Mouse (Mus musculus) hindbrain, embryonic 15.5 days (tissue): ENCODE results near the gene Ncam2. TPM values are rescaled to one million over a fixed set of nuclear protein-coding genes. Genes with fewer than 3 reads are reported as not detected.

Experiments used
- ATAC-seq: fragments of 200-750 bp; cut with Nextera tagmentation; 2 replicates; pipeline ENCODE4 v1.8.0; 2017; ENCODE audit warnings: low read depth, moderate number of reproducible peaks, moderate TSS enrichment; ENCODE audit not compliant: low FRiP score
- H3K27ac ChIP-seq: fragments of 300-500 bp; sonication (generic); replicated peaks from 2 replicates; pipeline ENCODE4 v1.5.1; 2015; ENCODE audit warnings: mild to moderate bottlenecking, inconsistent platforms
- H3K27me3 ChIP-seq: fragments of 300-500 bp; sonication (generic); 2 replicates; pipeline ENCODE4 v1.6.1; 2015; ENCODE audit warnings: control low read depth, inconsistent platforms
- H3K36me3 ChIP-seq: fragments of 300-500 bp; sonication (generic); 2 replicates; pipeline ENCODE4 v1.6.1; 2015; ENCODE audit warnings: control low read depth, inconsistent platforms
- H3K4me1 ChIP-seq: fragments of 300-500 bp; sonication (generic); replicated peaks from 2 replicates; pipeline ENCODE4 v1.6.1; 2015; ENCODE audit warnings: control low read depth, inconsistent platforms
- H3K4me2 ChIP-seq: fragments of 300-500 bp; sonication (generic); 2 replicates; pipeline ENCODE4 v1.6.1; 2015; ENCODE audit warnings: moderate library complexity, mild to moderate bottlenecking, inconsistent platforms
- H3K4me3 ChIP-seq: fragments of 300-500 bp; sonication (generic); 2 replicates; pipeline ENCODE4 v1.5.1; 2015; ENCODE audit warnings: mild to moderate bottlenecking, inconsistent platforms
- H3K9ac ChIP-seq: fragments of 300-500 bp; sonication (generic); 2 replicates; pipeline ENCODE4 v1.6.1; 2015; ENCODE audit warnings: inconsistent platforms
- H3K9me3 ChIP-seq: fragments of 300-500 bp; sonication (generic); 2 replicates; pipeline ENCODE4 v1.6.1; 2016; ENCODE audit warnings: control low read depth, inconsistent platforms
- WGBS: fragments of 180-500 bp; shearing (Covaris S2); methylation state at CpG from one replicate; pipeline ENCODE4 v1.1.7; 2015; 5-methylcytosine and 5-hydroxymethylcytosine counted together
- polyA plus RNA-seq: library from polyadenylated mRNA; unstranded; fragments of >200 nt; fragmentation: Nextera tagmentation; extraction: Ambion mirVana; gene quantifications from 2 replicates; pipeline ENCODE4 v1.2.1, GENCODE M21; 2015

Gene Ncam2
- polyA plus RNA-seq, 1 experiment from 2014 or later: 25.7 TPM

GRCm38 (mm10) chr16:81309215-81309614 lies 108.7 kb downstream of the Ncam2 start:
- H3K9me3 ChIP-seq: no peaks in the 10 kb centered on the region
- H3K36me3 ChIP-seq: no peaks in the 10 kb centered on the region
- no peak for ATAC-seq
- H3K27ac ChIP-seq: no peak overlapping the region
- no peak overlapping the region for H3K4me3 ChIP-seq
- H3K27me3 ChIP-seq: no peaks in the 10 kb centered on the region
- H3K4me1 ChIP-seq: no peaks in the 10 kb centered on the region
- H3K4me2 ChIP-seq: no peak overlapping the region
- no peak overlapping the region for H3K9ac ChIP-seq
- 75% methylated on average over 3 of the region's 3 CpGs for WGBS

DNA sequence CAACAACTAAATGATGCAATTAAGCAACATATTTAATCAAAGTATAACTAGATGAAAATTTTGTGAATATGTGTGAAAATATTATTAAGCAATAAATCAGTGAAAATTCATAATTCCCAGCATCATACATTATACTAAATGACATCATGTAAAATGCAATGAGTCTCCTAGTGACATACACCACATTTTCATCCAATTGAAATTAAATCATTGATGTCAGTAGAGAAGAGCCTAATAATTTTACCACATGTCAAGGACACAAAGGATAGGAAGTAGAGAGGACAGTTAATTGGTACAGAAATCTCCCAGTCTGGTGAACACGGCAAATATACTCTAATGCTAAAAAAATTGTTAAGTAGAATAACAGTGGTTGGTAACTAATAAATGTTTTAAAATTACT lies 118.5 kb downstream of the Ncam2 start:
- WGBS: 65% methylated on average over 1 of the region's 1 CpGs
- ATAC-seq: no peak

DNA sequence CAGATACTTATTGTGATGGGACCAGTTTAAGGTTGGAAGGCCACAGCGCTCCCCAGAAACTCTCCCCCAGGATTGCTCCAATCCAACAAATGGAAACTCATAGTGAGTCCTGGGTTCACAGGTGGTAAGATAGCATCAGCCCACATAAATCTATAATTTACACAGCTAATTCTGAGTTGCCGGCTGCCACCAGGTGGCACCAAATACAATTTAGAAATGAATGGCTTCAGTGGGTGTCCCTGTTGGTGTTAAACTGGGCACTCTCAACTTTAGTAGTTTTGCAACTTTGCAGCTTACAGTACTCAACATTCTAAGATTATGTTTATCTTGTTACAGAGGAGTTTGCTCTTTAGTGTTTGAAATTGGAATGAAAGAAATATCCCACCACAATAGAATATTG lies 130.0 kb downstream of the Ncam2 start:
- Histone ChIP-seq H3K4me2 (no peak overlapping the region), H3K27ac (no peak overlapping the region), H3K9ac (no peak overlapping the region), H3K4me3 (no peak overlapping the region), H3K36me3 (no peaks in the 10 kb centered on the region), H3K27me3 (no peaks in the 10 kb centered on the region), H3K9me3 (no peaks in the 10 kb centered on the region), H3K4me1 (no peaks in the 10 kb centered on the region)
- 23% methylated on average over 2 of the region's 2 CpGs for WGBS
- no peak for ATAC-seq

More for the DNA sequence above, 118.5 kb downstream of the Ncam2 start:
- Histone ChIP-seq H3K9ac (no peak overlapping the region), H3K4me3 (no peak overlapping the region), H3K4me1 (no peaks in the 10 kb centered on the region), H3K36me3 (no peaks in the 10 kb centered on the region), H3K27me3 (no peaks in the 10 kb centered on the region), H3K9me3 (no peaks in the 10 kb centered on the region), H3K4me2 (no peak overlapping the region), H3K27ac (no peak overlapping the region)

DNA sequence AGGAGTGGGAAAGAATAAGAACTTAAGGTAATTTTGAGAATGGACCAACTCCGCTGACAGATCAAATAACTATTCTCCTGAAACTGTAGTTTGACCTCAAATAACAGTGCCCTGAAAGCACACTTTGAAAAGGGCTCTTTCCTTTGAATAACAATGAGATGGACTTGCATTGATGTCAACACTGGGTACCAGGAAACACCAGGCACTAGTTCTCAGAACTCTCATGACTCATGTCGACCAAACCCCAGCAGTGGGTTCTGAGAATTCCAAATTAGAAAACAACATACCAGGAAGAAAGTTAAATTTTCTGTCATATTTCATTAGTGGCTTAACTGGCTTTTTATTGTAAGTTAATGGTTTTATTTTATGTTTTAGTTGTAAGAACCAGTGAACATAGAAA lies 165.4 kb downstream of the Ncam2 start:
- Histone ChIP-seq H3K9me3 (no peaks in the 10 kb centered on the region), H3K4me2 (no peak overlapping the region), H3K4me3 (no peak overlapping the region), H3K27me3 (no peaks in the 10 kb centered on the region), H3K4me1 (no peaks in the 10 kb centered on the region), H3K27ac (no peak overlapping the region), H3K9ac (no peak overlapping the region), H3K36me3 (no peaks in the 10 kb centered on the region)
- 62% methylated on average over 2 of the region's 2 CpGs for WGBS
- ATAC-seq: no peak

GRCm38 (mm10) chr16:81374234-81374633 lies 173.7 kb downstream of the Ncam2 start:
- 89% methylated on average over 8 of the region's 8 CpGs for WGBS

GRCm38 (mm10) chr16:81380434-81380833 lies 179.9 kb downstream of the Ncam2 start:
- Histone ChIP-seq H3K9me3 (no peaks in the 10 kb centered on the region), H3K4me2 (no peak overlapping the region), H3K4me3 (no peak overlapping the region), H3K9ac (no peak overlapping the region), H3K27ac (no peak overlapping the region), H3K27me3 (no peaks in the 10 kb centered on the region), H3K4me1 (no peaks in the 10 kb centered on the region), H3K36me3 (no peaks in the 10 kb centered on the region)
- 81% methylated on average over 4 of the region's 4 CpGs for WGBS
- ATAC-seq: no peak

More at GRCm38 (mm10) chr16:81374234-81374633, 173.7 kb downstream of the Ncam2 start:
- Histone ChIP-seq H3K4me3 (no peak overlapping the region), H3K9ac (no peak overlapping the region), H3K27ac (no peak overlapping the region), H3K4me2 (no peak overlapping the region), H3K27me3 (no peaks in the 10 kb centered on the region), H3K4me1 (no peaks in the 10 kb centered on the region), H3K36me3 (no peaks in the 10 kb centered on the region), H3K9me3 (no peaks in the 10 kb centered on the region)
- no peak for ATAC-seq

GRCm38 (mm10) chr16:81388646-81389045 lies 188.1 kb downstream of the Ncam2 start:
- Histone ChIP-seq H3K4me1 (no peaks in the 10 kb centered on the region), H3K27ac (no peak overlapping the region), H3K9me3 (no peaks in the 10 kb centered on the region), H3K36me3 (no peaks in the 10 kb centered on the region), H3K4me3 (no peak overlapping the region), H3K4me2 (no peak overlapping the region), H3K27me3 (no peaks in the 10 kb centered on the region), H3K9ac (no peak overlapping the region)
- WGBS: 59% methylated on average over 2 of the region's 2 CpGs
- ATAC-seq: 0 out of 2 replicates have a peak, but pooled peaks have one; percentile 15

DNA sequence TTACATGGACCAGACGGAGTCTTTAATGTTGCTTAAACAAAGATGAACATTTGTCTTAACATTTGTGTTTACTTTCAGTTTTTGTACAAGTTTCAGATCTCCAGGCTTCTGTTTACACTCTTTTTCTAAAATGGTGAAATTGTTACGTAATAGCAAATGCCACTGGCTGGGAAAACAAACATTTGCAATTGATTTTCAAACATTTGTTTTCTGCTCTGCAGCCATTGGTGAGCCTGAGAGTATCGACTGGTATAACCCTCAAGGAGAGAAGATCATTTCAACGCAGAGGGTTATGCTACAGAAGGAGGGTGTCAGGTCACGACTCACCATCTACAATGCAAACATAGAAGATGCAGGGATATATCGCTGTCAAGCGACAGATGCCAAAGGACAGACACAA lies 234.1 kb downstream of the Ncam2 start:
- Histone ChIP-seq H3K4me3 (no peak overlapping the region), H3K9me3 (no peaks in the 10 kb centered on the region), H3K9ac (no peak overlapping the region), H3K27ac (no peak overlapping the region), H3K36me3 (peaks cover 21% of the 10 kb centered on the region), H3K27me3 (no peaks in the 10 kb centered on the region), H3K4me2 (no peak overlapping the region), H3K4me1 (no peaks in the 10 kb centered on the region)
- ATAC-seq: no peak
- 85% methylated on average over 7 of the region's 7 CpGs for WGBS

DNA sequence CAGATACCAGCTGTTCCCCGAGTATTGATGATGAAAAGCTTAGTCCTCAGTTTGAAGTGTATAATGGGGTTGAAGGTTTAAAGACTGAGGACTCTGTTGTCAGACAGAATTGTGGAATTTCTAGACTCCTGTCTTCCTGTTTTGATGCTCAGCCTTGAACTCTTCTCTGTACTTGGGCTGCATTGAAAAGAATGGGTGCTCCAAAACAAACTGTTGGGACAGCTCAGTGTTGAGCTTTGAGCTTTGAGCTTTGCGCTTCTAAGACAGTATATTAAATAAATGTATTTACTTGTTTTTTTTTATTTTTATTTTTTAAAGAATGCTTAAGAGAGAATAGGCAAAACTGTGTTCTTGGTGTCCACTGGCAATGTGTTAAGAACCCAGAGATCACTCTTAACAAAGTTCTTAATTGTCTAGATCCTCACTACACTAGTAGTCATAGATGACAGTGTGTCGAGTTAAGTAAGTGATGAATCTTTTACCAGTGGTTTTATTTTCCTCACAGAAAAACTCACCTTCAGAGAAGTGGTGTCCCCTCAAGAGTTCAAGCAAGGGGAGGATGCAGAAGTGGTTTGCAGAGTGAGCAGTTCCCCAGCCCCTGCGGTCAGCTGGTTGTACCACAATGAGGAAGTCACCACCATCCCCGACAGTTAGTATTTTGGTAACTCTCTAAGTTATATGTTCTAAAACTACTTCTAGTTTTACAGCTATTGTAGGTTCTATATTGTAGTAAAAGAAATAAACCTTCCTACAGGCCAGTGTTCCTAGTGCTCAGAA lies 236.8 kb downstream of the Ncam2 start:
- no peak overlapping the region for H3K27ac ChIP-seq
- H3K9me3 ChIP-seq: no peaks in the 10 kb centered on the region
- no peak overlapping the region for H3K9ac ChIP-seq
- ATAC-seq: no peak
- H3K36me3 ChIP-seq: peaks cover 21% of the 10 kb centered on the region
- no peak overlapping the region for H3K4me3 ChIP-seq
- 91% methylated on average over 5 of the region's 5 CpGs for WGBS
- H3K27me3 ChIP-seq: no peaks in the 10 kb centered on the region
- no peaks in the 10 kb centered on the region for H3K4me1 ChIP-seq
- H3K4me2 ChIP-seq: no peak overlapping the region

- Histone ChIP-seq H3K27me3 (no peaks in the 10 kb centered on the region), H3K36me3 (peaks cover 21% of the 10 kb centered on the region), H3K4me3 (no peak overlapping the region), H3K4me2 (no peak overlapping the region), H3K9me3 (no peaks in the 10 kb centered on the region), H3K4me1 (no peaks in the 10 kb centered on the region), H3K9ac (no peak overlapping the region), H3K27ac (no peak overlapping the region)
- no peak for ATAC-seq
- 93% methylated on average over 2 of the region's 2 CpGs for WGBS
Measured at GRCm38 (mm10) chr16:81437868-81438249, 237.4 kb downstream of the Ncam2 start.

- 91% methylated on average over 5 of the region's 5 CpGs for WGBS
- Histone ChIP-seq H3K27me3 (no peaks in the 10 kb centered on the region), H3K9ac (no peak overlapping the region), H3K4me1 (no peaks in the 10 kb centered on the region), H3K4me2 (no peak overlapping the region), H3K4me3 (no peak overlapping the region), H3K9me3 (no peaks in the 10 kb centered on the region), H3K27ac (no peak overlapping the region), H3K36me3 (peaks cover 6% of the 10 kb centered on the region; the same call in 1 of the 2 replicates)
- ATAC-seq: no peak
Measured at GRCm38 (mm10) chr16:81450851-81451250, 250.4 kb downstream of the Ncam2 start.

- H3K4me2 ChIP-seq: no peak overlapping the region
- peaks cover 6% of the 10 kb centered on the region; the same call in 1 of the 2 replicates for H3K36me3 ChIP-seq
- peak; percentile 72 for ATAC-seq
- no peak overlapping the region for H3K9ac ChIP-seq
- H3K27me3 ChIP-seq: no peaks in the 10 kb centered on the region
- H3K9me3 ChIP-seq: no peaks in the 10 kb centered on the region
- H3K4me3 ChIP-seq: no peak overlapping the region
- WGBS: 62% methylated on average over 2 of the region's 2 CpGs
- no peaks in the 10 kb centered on the region for H3K4me1 ChIP-seq
- H3K27ac ChIP-seq: no peak overlapping the region
Measured at GRCm38 (mm10) chr16:81452988-81453387, 252.5 kb downstream of the Ncam2 start.

DNA sequence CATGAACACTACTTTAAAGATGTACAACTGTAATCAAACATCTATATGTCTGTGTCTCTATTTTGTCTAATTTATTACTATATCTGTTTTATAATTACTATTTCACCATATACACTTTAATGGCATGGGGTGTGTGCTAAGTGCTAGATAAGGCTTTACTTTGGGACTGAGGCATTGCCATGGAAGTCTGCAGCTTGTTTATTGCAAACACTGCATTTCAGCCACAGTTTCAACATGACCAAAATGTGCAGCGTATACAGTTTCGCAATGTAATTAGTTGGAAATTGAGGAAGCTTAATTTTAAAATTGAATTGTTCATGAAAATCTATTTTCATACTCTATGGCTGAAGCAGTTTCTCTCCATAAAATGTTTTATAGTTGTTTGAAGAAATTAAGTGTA lies 254.0 kb downstream of the Ncam2 start:
- no peaks in the 10 kb centered on the region for H3K4me1 ChIP-seq
- no peaks in the 10 kb centered on the region for H3K9me3 ChIP-seq
- no peak overlapping the region for H3K4me3 ChIP-seq
- peaks cover 6% of the 10 kb centered on the region; the same call in 1 of the 2 replicates for H3K36me3 ChIP-seq
- ATAC-seq: no peak
- H3K27me3 ChIP-seq: no peaks in the 10 kb centered on the region
- WGBS: 93% methylated on average over 2 of the region's 2 CpGs
- no peak overlapping the region for H3K4me2 ChIP-seq
- H3K27ac ChIP-seq: no peak overlapping the region
- no peak overlapping the region for H3K9ac ChIP-seq
